Mouse (Mus musculus) kidney, adult 2 months (tissue): ENCODE measurements around the gene Dnajb13.
"Not testable (repeated sequence)": the region's sequence is repeated elsewhere in the genome, so short reads cannot be mapped to it uniquely, and the experiment has no call there.

Source experiments
- CTCF ChIP-seq: fragments of 200-500 bp; conservative IDR thresholded peaks from 2 replicates; pipeline ENCODE4 v1.5.1; 2011; ENCODE audit warnings: low read depth, mild to moderate bottlenecking, control low read depth, low read length, moderate library complexity, mixed read lengths; ENCODE audit not compliant: insufficient read depth, insufficient read length
- POLR2A ChIP-seq: fragments of 200-500 bp; IDR thresholded peaks from one replicate; pipeline ENCODE4 v1.6.1; 2011; ENCODE audit warnings: low read depth, low read length, control low read depth

DNA sequence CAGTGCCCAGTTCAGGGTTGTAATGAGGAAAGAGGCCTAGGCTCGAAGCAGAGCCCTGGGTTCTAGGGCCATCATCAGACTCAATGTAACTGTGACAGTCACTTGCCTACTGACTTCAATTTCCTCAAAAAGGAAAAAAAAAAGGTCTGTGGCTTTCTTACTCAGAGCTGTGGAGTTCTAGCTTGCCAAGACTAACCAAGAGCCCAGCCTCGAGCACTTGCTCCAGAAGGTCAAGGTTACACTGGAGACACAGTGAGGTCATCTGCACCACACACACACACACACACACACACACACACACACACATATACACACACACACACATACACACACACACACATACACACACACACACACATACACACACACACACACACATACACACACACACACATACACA, 32.7 kb downstream of the Dnajb13 start:
- TF ChIP-seq CTCF, POLR2A: not testable (repeated sequence)
